Mouse (Mus musculus) myocyte (in vitro differentiated cells): ENCODE results near the gene Npepps.

ENCODE experiments used
- E2F4 ChIP-seq: IDR thresholded peaks from one replicate; pipeline ENCODE4 v1.6.1; 2011; ENCODE audit warnings: mild to moderate bottlenecking, control low read depth, moderate library complexity; ENCODE audit not compliant: insufficient read depth
- MAX ChIP-seq: IDR thresholded peaks from one replicate; pipeline ENCODE4 v1.6.1; 2011; ENCODE audit warnings: low read depth, mild to moderate bottlenecking, control low read depth
- MYOG ChIP-seq, 3 experiments: IDR thresholded peaks; one replicate each; pipeline ENCODE4 v1.6.1; 2011; ENCODE audit warnings: control low read depth in 2 of 3, low read depth in 2 of 3, mild to moderate bottlenecking in 2 of 3; ENCODE audit not compliant: insufficient read length in 2 of 3, control insufficient read depth in 1 of 3, insufficient read depth in 1 of 3
- POLR2A ChIP-seq: IDR thresholded peaks from one replicate; pipeline ENCODE4 v1.6.1; 2011; ENCODE audit warnings: low read depth, mild to moderate bottlenecking, control low read depth, moderate library complexity; ENCODE audit not compliant: insufficient read length
- POLR2AphosphoS2 ChIP-seq: IDR thresholded peaks from one replicate; pipeline ENCODE4 v1.6.1; 2011; ENCODE audit warnings: low read depth, control low read depth; ENCODE audit not compliant: insufficient read length
- TCF12 ChIP-seq: IDR thresholded peaks from one replicate; pipeline ENCODE4 v1.6.1; 2011; ENCODE audit warnings: mild to moderate bottlenecking, control low read depth; ENCODE audit not compliant: poor library complexity, insufficient read depth, severe bottlenecking
- USF1 ChIP-seq: IDR thresholded peaks from one replicate; pipeline ENCODE4 v1.6.1; 2011; ENCODE audit warnings: low read depth, mild to moderate bottlenecking, control low read depth, moderate library complexity

GRCm38 (mm10) chr11:97321197-97321596 lies 40.8 kb upstream of the Npepps start:
- TF ChIP-seq USF1 (no peak), POLR2A (no peak), TCF12 (no peak), MYOG (IDR thresholded peaks at IDR 0.05; ENCODE audit: control insufficient read depth in 1 of 3, insufficient read depth in 1 of 3, insufficient read length in 2 of 3, low read depth in 2 of 3) (no peak), E2F4 (no peak), MAX (no peak), POLR2AphosphoS2 (no peak)
